Mouse (Mus musculus) C2C12 (cell line): ENCODE measurements around the gene Gpr162.

Source experiments
- CTCF ChIP-seq: IDR thresholded peaks from one replicate; pipeline ENCODE4 v1.5.1; 2011; ENCODE audit not compliant: control insufficient read depth, insufficient read depth, insufficient read length
- MAX ChIP-seq: IDR thresholded peaks from one replicate; pipeline ENCODE4 v1.6.1; 2011; ENCODE audit warnings: mild to moderate bottlenecking, control low read depth

DNA sequence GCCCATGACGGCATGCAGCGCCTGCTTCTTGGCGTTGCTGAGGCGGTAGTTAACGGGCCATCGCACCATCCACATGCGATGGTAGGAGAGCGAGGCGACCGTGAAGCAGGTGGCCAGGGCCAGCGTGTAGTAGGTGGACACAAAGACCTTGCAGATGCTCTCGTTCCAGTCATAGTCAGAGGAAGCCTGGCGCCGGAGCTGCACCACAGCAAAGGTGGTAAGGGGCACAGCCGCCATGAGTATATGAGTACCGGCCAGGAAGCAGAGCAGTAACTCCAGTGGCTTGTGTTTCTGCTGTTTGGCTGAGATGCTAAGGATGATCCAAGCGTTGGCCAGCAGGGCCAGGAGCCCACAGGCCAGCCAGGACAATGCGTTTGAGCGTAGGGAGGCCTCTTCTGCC, 2.5 kb downstream of the Gpr162 start:
- TF ChIP-seq CTCF (no peak), MAX (no peak)
